Comparison of ENCODE assay signal across 22 mouse cellular contexts in the genomic region with DNA sequence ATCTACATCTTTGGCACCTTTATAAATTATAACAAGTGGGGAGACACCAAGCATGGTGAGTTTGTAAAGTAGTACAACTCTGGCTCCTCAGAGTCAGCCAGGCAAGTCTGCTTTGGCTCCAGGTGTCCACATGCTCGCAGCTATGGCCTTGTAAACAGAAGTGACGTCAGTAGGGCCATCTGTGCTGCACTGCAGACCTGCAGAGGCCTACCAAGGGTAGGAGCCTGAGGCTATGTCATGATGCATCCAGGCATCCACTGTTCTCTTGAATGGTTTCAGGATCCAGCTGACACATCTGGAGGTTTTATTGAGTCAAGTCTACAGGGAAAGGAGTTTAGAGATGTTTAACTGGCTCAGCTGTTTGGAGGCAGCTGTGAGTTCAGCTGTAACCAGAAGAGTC.
DNase-seq lines count a peak whose midpoint lies in the region; ATAC-seq and TF ChIP-seq lines count a peak whose summit lies in the region.
"Had no signal": no experiment of that assay in that cellular context is flagged by ENCODE, and none has a peak within 500 bp of the region (broad histone marks: within the 10 kb centered on the region; RNA-seq: fewer than 3 reads in every experiment).

No protein-coding gene starts in this region.

- ATAC-seq in limb, embryonic 14.5 days (ENCODE audit: low FRiP score, low read depth): peak; percentile 93
- ATAC-seq: forebrain, embryonic 13.5 days; liver, postnatal 0 days; midbrain, embryonic 13.5 days had no signal

- no peak overlapping the region for H3K4me2 ChIP-seq in limb, embryonic 14.5 days (replicated peaks; ENCODE audit: low read depth, low read length, severe bottlenecking)
- H3K4me2 ChIP-seq: forebrain, embryonic 13.5 days; midbrain, embryonic 13.5 days had no signal

- H3K4me1 ChIP-seq in limb, embryonic 14.5 days (ENCODE audit: control insufficient read depth, insufficient read depth, low read length): no peaks in the 10 kb centered on the region
- H3K4me1 ChIP-seq: forebrain, embryonic 13.5 days; midbrain, embryonic 13.5 days had no signal

- no peaks in the 10 kb centered on the region for H3K36me3 ChIP-seq in limb, embryonic 14.5 days (ENCODE audit: control insufficient read depth, insufficient read depth, low read length)
- H3K36me3 ChIP-seq: midbrain, embryonic 13.5 days had no signal

- no peak for TF ChIP-seq POLR2A in limb, embryonic 14.5 days (IDR thresholded peaks at IDR 0.05; ENCODE audit: borderline replicate concordance, extremely low read depth, insufficient read depth, insufficient read length)

- no peaks in the 10 kb centered on the region for H3K9me3 ChIP-seq in limb, embryonic 14.5 days (ENCODE audit: control insufficient read depth, low read length)
- H3K9me3 ChIP-seq: forebrain, embryonic 13.5 days; midbrain, embryonic 13.5 days had no signal

- 22% methylated on average over 2 of the region's 2 CpGs for WGBS in limb, embryonic 14.5 days

- no peak overlapping the region for H3K9ac ChIP-seq in limb, embryonic 14.5 days (ENCODE audit: low read depth, low read length, severe bottlenecking)
- H3K9ac ChIP-seq: forebrain, embryonic 13.5 days; liver, postnatal 0 days; midbrain, embryonic 13.5 days had no signal

- no peak overlapping the region for H3K27ac ChIP-seq in limb, embryonic 14.5 days (replicated peaks; ENCODE audit: low read depth, low read length)
- H3K27ac ChIP-seq: forebrain, embryonic 13.5 days; heart, adult 2 months; kidney, postnatal 0 days; midbrain, embryonic 13.5 days; stomach, postnatal 0 days had no signal

- no peaks in the 10 kb centered on the region for H3K27me3 ChIP-seq in limb, embryonic 14.5 days (ENCODE audit: control insufficient read depth, insufficient read depth, low read length)
- H3K27me3 ChIP-seq: forebrain, embryonic 13.5 days; midbrain, embryonic 13.5 days had no signal

- no peak overlapping the region for H3K4me3 ChIP-seq in limb, embryonic 14.5 days (replicated peaks; ENCODE audit: low read length)
- H3K4me3 ChIP-seq: erythroblast, embryonic 14.5 days; forebrain, embryonic 13.5 days; heart, adult 2 months; midbrain, embryonic 13.5 days had no signal

- peak; percentile 1 for DNase-seq in embryo, embryonic 11.5 days (ENCODE audit: low read depth, low spot score)
- DNase-seq in embryo, embryonic 10 days (ENCODE audit: low spot score): no peak
- DNase-seq in 3T3-L1 (ENCODE audit: low read depth, low spot score): peak; percentile 47
- DNase-seq in adrenal gland, postnatal 14 days: peak; percentile 27
- DNase-seq in limb, embryonic 14.5 days (ENCODE audit: low spot score): peak; percentile 49
- DNase-seq in kidney, postnatal 14 days: no peak
- DNase-seq in cerebellum, adult 11-12 months: no peak
- DNase-seq: B cell, adult 2 months; cerebellum, postnatal 10 days; embryo, embryonic 11 days; gastrocnemius, postnatal 25 days; heart, adult 2 months; heart, postnatal 36 days; kidney, adult 18-20 months; liver; liver, postnatal 0 days; lung, postnatal 10 days had no signal

Comparison
In these comparisons a context has a peak if more than half of its experiments do, and no peak if none do; other contexts are left out.
1. DNase-seq: peak in embryo, embryonic 11.5 days (single experiment), 3T3-L1 (single experiment), adrenal gland, postnatal 14 days (single experiment) and limb, embryonic 14.5 days (single experiment); none in embryo, embryonic 10 days (single experiment), kidney, postnatal 14 days (single experiment) and cerebellum, adult 11-12 months (single experiment).